9 mouse cellular contexts compared by ENCODE assay signal in genomic region chr9:75254196-75254955, GRCm38 (mm10). TPM values are rescaled to one million over a fixed set of nuclear protein-coding genes. Genes with fewer than 3 reads are reported as not detected.
DNase-seq lines count a peak whose midpoint lies in the region; ATAC-seq and TF ChIP-seq lines count a peak whose summit lies in the region.
"Had no signal": no experiment of that assay in that cellular context is flagged by ENCODE, and none has a peak within 500 bp of the region (broad histone marks: within the 10 kb centered on the region; RNA-seq: fewer than 3 reads in every experiment).

No protein-coding gene starts in this region.

- no peak for TF ChIP-seq POLR2A in limb, embryonic 14.5 days (IDR thresholded peaks at IDR 0.05; ENCODE audit: borderline replicate concordance, extremely low read depth, insufficient read depth, insufficient read length)

- no peaks in the 10 kb centered on the region for H3K9me3 ChIP-seq in liver, embryonic 11.5 days (ENCODE audit: control insufficient read depth, low read length)
- no peaks in the 10 kb centered on the region for H3K9me3 ChIP-seq in limb, embryonic 14.5 days (ENCODE audit: control insufficient read depth, low read length)
- no peaks in the 10 kb centered on the region for H3K9me3 ChIP-seq in neural tube, embryonic 12.5 days
- H3K9me3 ChIP-seq: stomach, embryonic 15.5 days had no signal

- no peak overlapping the region for H3K4me3 ChIP-seq in liver, embryonic 11.5 days (ENCODE audit: low read depth, low read length)
- peak overlapping the region; percentile 44 for H3K4me3 ChIP-seq in gastrocnemius, adult 2 months
- H3K4me3 ChIP-seq in limb, embryonic 14.5 days (replicated peaks; ENCODE audit: low read length) = no peak overlapping the region
- H3K4me3 ChIP-seq in neural tube, embryonic 12.5 days = no peak overlapping the region
- H3K4me3 ChIP-seq: stomach, embryonic 15.5 days had no signal

- no peak overlapping the region for H3K9ac ChIP-seq in liver, embryonic 11.5 days (ENCODE audit: low read depth, low read length)
- no peak overlapping the region for H3K9ac ChIP-seq in limb, embryonic 14.5 days (ENCODE audit: low read depth, low read length, severe bottlenecking)
- H3K9ac ChIP-seq in neural tube, embryonic 12.5 days = no peak overlapping the region
- H3K9ac ChIP-seq: stomach, embryonic 15.5 days had no signal

- WGBS in liver, embryonic 11.5 days = 45% methylated on average over 13 of the region's 13 CpGs
- 67% methylated on average over 13 of the region's 13 CpGs for WGBS in limb, embryonic 14.5 days
- WGBS in neural tube, embryonic 12.5 days = 53% methylated on average over 13 of the region's 13 CpGs

- no peak overlapping the region for H3K4me2 ChIP-seq in liver, embryonic 11.5 days
- H3K4me2 ChIP-seq in limb, embryonic 14.5 days (replicated peaks; ENCODE audit: low read depth, low read length, severe bottlenecking) = no peak overlapping the region
- H3K4me2 ChIP-seq in neural tube, embryonic 12.5 days (replicated peaks) = no peak overlapping the region
- H3K4me2 ChIP-seq: stomach, embryonic 15.5 days had no signal

- DNase-seq in liver, embryonic 11.5 days (ENCODE audit: low spot score) = no peak
- DNase-seq in liver = no peak
- peak; percentile 87 for DNase-seq in gastrocnemius, adult 2 months
- peak; percentile 23 to 33 for DNase-seq in kidney, adult 8-10 months
- DNase-seq in limb, embryonic 14.5 days (ENCODE audit: low spot score) = no peak
- no peak for DNase-seq in spleen, postnatal 36 days (ENCODE audit: low spot score in 2 of 2)
- DNase-seq in thymus, adult 18-20 months = no peak

- no peak for TF ChIP-seq CTCF in gastrocnemius, adult 2 months (IDR thresholded peaks at IDR 0.05)

- intact Hi-C loops in gastrocnemius, adult 2 months (cut with DNase I) = loop anchor here (1.0 kb wide), 1 partner anchor 19 kb away; no protein-coding TSS in a partner anchor

- H3K36me3 ChIP-seq in liver, embryonic 11.5 days (ENCODE audit: control insufficient read depth, insufficient read depth, low read length) = no peaks in the 10 kb centered on the region
- no peaks in the 10 kb centered on the region for H3K36me3 ChIP-seq in limb, embryonic 14.5 days (ENCODE audit: control insufficient read depth, insufficient read depth, low read length)
- no peaks in the 10 kb centered on the region for H3K36me3 ChIP-seq in neural tube, embryonic 12.5 days
- H3K36me3 ChIP-seq: stomach, embryonic 15.5 days had no signal

- ATAC-seq in liver, embryonic 11.5 days (replicated peaks; ENCODE audit: low FRiP score) = peak; percentile 54
- ATAC-seq in limb, embryonic 14.5 days (ENCODE audit: low FRiP score, low read depth) = peak; percentile 48; the same call in 1 of the 2 replicates
- peak; percentile 91 for ATAC-seq in neural tube, embryonic 12.5 days (ENCODE audit: low FRiP score, low read depth)

- H3K27ac ChIP-seq in liver, embryonic 11.5 days (ENCODE audit: low read depth, low read length) = peak overlapping the region; percentile 26; the same call in 1 of the 2 replicates
- H3K27ac ChIP-seq in gastrocnemius, adult 2 months = peak overlapping the region; percentile 95
- no peak overlapping the region for H3K27ac ChIP-seq in limb, embryonic 14.5 days (replicated peaks; ENCODE audit: low read depth, low read length)
- peak overlapping the region; percentile 62 for H3K27ac ChIP-seq in neural tube, embryonic 12.5 days
- H3K27ac ChIP-seq: stomach, embryonic 15.5 days had no signal

- no peaks in the 10 kb centered on the region for H3K27me3 ChIP-seq in liver, embryonic 11.5 days (replicated peaks; ENCODE audit: control insufficient read depth, insufficient read depth, low read length)
- H3K27me3 ChIP-seq in limb, embryonic 14.5 days (ENCODE audit: control insufficient read depth, insufficient read depth, low read length) = no peaks in the 10 kb centered on the region
- H3K27me3 ChIP-seq in neural tube, embryonic 12.5 days (replicated peaks) = no peaks in the 10 kb centered on the region
- H3K27me3 ChIP-seq: stomach, embryonic 15.5 days had no signal

- H3K4me1 ChIP-seq in liver, embryonic 11.5 days (replicated peaks; ENCODE audit: control insufficient read depth, insufficient read depth, low read length) = no peaks in the 10 kb centered on the region; the same call in 1 of the 2 replicates
- no peaks in the 10 kb centered on the region for H3K4me1 ChIP-seq in limb, embryonic 14.5 days (ENCODE audit: control insufficient read depth, insufficient read depth, low read length)
- H3K4me1 ChIP-seq in neural tube, embryonic 12.5 days = peaks cover 10% of the 10 kb centered on the region; the same call in 1 of the 2 replicates

RNA-seq across cellular contexts. Expression of gene Myo5c, which starts 22.6 kb away (rescaled TPM):
- polyA plus RNA-seq in liver, embryonic 11.5 days (2014; fragmentation: Nextera tagmentation; extraction: Ambion mirVana) = 0.85 and 1.1 TPM in 2 replicates
- total RNA-seq in gastrocnemius, adult 2 months (2021) = 10 to 100 TPM; 10.8 to 13.6 TPM
- polyA plus RNA-seq in limb, embryonic 14.5 days (2012; rRNA removed) = 0.27 and 0.52 TPM in 2 replicates
- polyA plus RNA-seq in limb, embryonic 14.5 days (2014; fragmentation: Nextera tagmentation; extraction: Ambion mirVana) = 0.15 and 0.23 TPM in 2 replicates
- polyA plus RNA-seq in neural tube, embryonic 12.5 days (2016; fragmentation: Nextera tagmentation; extraction: Ambion mirVana) = 0.32 TPM in 2 replicates

RNA-seq across cellular contexts. Expression of gene Gnb5, which starts 51.7 kb away (rescaled TPM):
- polyA plus RNA-seq in liver, embryonic 11.5 days (2014; fragmentation: Nextera tagmentation; extraction: Ambion mirVana) = 8.6 and 9.2 TPM in 2 replicates
- 10 to 100 TPM in 1 of 2 experiments, 1 to 10 TPM in 1; 7.6 to 15.4 TPM for total RNA-seq in gastrocnemius, adult 2 months (2021)
- 26.9 and 27.9 TPM in 2 replicates for polyA plus RNA-seq in limb, embryonic 14.5 days (2012; rRNA removed)
- polyA plus RNA-seq in limb, embryonic 14.5 days (2014; fragmentation: Nextera tagmentation; extraction: Ambion mirVana) = 28.0 and 28.5 TPM in 2 replicates
- 38.7 and 42.3 TPM in 2 replicates for polyA plus RNA-seq in neural tube, embryonic 12.5 days (2016; fragmentation: Nextera tagmentation; extraction: Ambion mirVana)

Comparison
In these comparisons a context has a peak if more than half of its experiments do, and no peak if none do; other contexts are left out.
1. DNase-seq: peak in gastrocnemius, adult 2 months (single experiment) and kidney, adult 8-10 months (2 of 2); none in liver, embryonic 11.5 days (single experiment), liver (single experiment), limb, embryonic 14.5 days (single experiment), spleen, postnatal 36 days (0 of 2) and thymus, adult 18-20 months (0 of 2).
2. Peak in every context shown above with its lines, with median percentiles within 50 percentile points of each other: ATAC-seq.